Mouse (Mus musculus) lung, embryonic 14.5 days (tissue): ENCODE results near the gene Apbb2. TPM values are rescaled to one million over a fixed set of nuclear protein-coding genes. Genes with fewer than 3 reads are reported as not detected.

ENCODE experiments used
- ATAC-seq: fragments of 200-750 bp; cut with Nextera tagmentation; 2 replicates; pipeline ENCODE4 v1.8.0; 2017; ENCODE audit warnings: mild to moderate bottlenecking, moderate TSS enrichment, moderate library complexity; ENCODE audit not compliant: insufficient read depth
- DNase-seq: peaks from one replicate; pipeline ENCODE4 v3.0.0-alpha.2; 2015
- H3K27ac ChIP-seq: fragments of 300-500 bp; sonication (generic); 2 replicates; pipeline ENCODE4 v1.5.1; 2014; ENCODE audit warnings: low read depth, mild to moderate bottlenecking, moderate library complexity
- H3K27me3 ChIP-seq: fragments of 300-500 bp; sonication (generic); 2 replicates; pipeline ENCODE4 v1.6.1; 2014; ENCODE audit warnings: low read length, control low read depth; ENCODE audit not compliant: insufficient read depth
- H3K36me3 ChIP-seq: fragments of 300-500 bp; sonication (generic); 2 replicates; pipeline ENCODE4 v1.6.1; 2014; ENCODE audit warnings: control low read depth; ENCODE audit not compliant: insufficient read depth
- H3K4me1 ChIP-seq: fragments of 300-500 bp; sonication (generic); 2 replicates; pipeline ENCODE4 v1.6.1; 2014; ENCODE audit warnings: antibody characterized with exemption, control low read depth; ENCODE audit not compliant: insufficient read depth
- H3K4me2 ChIP-seq: fragments of 300-500 bp; sonication (generic); 2 replicates; pipeline ENCODE4 v1.6.1; 2014; ENCODE audit warnings: mild to moderate bottlenecking
- H3K4me3 ChIP-seq: fragments of 300-500 bp; sonication (generic); 2 replicates; pipeline ENCODE4 v1.5.1; 2014; ENCODE audit warnings: low read depth, low read length
- H3K9ac ChIP-seq: fragments of 300-500 bp; sonication (generic); 2 replicates; pipeline ENCODE4 v1.6.1; 2014
- H3K9me3 ChIP-seq: fragments of 300-500 bp; sonication (generic); 2 replicates; pipeline ENCODE4 v1.6.1; 2016; ENCODE audit warnings: low read depth, low read length, control low read depth
- CTCF ChIP-seq: IDR thresholded peaks from 2 replicates; pipeline ENCODE4 v1.5.1; 2016; ENCODE audit warnings: antibody characterized with exemption, low read depth
- WGBS: fragments of 180-500 bp; shearing (Covaris S2); extraction: QIAGEN DNeasy Blood & Tissue Kit; methylation state at CpG from one replicate; pipeline ENCODE4 v1.1.7; 2014; 5-methylcytosine and 5-hydroxymethylcytosine counted together
- polyA plus RNA-seq: library from polyadenylated mRNA; unstranded; fragments of >200 nt; fragmentation: Nextera tagmentation; extraction: Ambion mirVana; gene quantifications from 2 replicates; pipeline ENCODE4 v1.2.1, GENCODE M21; 2014

Gene Apbb2
- polyA plus RNA-seq, 1 experiment from 2014 or later, result 54.6 TPM

DNA sequence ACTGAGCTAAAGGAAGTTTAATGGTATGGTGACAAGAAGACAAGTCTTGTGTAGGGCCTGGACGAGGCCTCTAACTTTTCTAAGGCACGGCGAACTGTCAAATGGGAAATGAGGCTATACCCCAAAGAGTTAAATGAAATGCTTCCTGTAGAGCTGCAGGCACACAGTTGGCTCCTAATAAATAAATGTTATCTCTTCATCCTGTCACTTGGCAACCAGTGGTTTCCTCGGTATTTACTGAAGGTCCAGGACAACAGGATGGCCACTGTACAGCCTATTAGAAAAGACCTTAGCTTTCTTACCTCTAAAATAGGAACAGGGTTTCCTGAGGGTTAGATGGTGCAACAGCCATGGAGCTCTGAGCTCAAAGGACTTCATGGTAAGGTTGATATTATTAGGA is 6.7 kb downstream of the Apbb2 start:
- ATAC-seq (peak; percentile 21; the same call in 1 of the 2 replicates), DNase-seq (peak; percentile 52)
- TF ChIP-seq CTCF, result no peak
- H3K27ac ChIP-seq, result no peak overlapping the region
- no peak overlapping the region for H3K9ac ChIP-seq
- H3K4me3 ChIP-seq, result no peak overlapping the region
- no peaks in the 10 kb centered on the region for H3K36me3 ChIP-seq
- peaks cover 42% of the 10 kb centered on the region for H3K4me1 ChIP-seq
- no peaks in the 10 kb centered on the region for H3K27me3 ChIP-seq
- H3K9me3 ChIP-seq, result no peaks in the 10 kb centered on the region
- no peak overlapping the region for H3K4me2 ChIP-seq
- 35% methylated on average over 4 of the region's 4 CpGs for WGBS

DNA sequence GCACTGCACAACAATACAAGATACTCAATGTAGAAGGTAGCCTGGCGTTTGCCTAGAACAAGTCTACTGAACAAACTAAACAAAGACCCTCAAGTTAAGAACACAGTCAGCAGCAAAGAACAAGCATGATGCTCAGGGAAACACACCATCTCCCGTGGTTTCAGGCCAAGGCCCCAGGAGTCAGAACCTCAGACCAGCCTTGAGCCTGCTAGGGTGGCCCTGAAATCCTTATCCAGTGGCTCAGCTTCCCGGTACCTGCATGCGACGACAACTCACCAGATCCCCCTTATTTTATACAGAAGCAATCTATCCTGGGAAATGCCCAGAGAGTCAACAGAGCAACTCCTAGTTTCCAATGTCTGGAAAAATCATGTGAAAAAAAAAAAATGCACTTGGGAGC is 7.2 kb downstream of the Apbb2 start:
- Histone ChIP-seq H3K27ac (no peak overlapping the region), H3K4me2 (no peak overlapping the region), H3K9ac (no peak overlapping the region), H3K4me3 (no peak overlapping the region), H3K36me3 (no peaks in the 10 kb centered on the region), H3K9me3 (no peaks in the 10 kb centered on the region), H3K27me3 (no peaks in the 10 kb centered on the region), H3K4me1 (peaks cover 46% of the 10 kb centered on the region)
- no peak for ATAC-seq
- TF ChIP-seq CTCF, result no peak
- no peak for DNase-seq
- WGBS, result 79% methylated on average over 5 of the region's 5 CpGs

DNA sequence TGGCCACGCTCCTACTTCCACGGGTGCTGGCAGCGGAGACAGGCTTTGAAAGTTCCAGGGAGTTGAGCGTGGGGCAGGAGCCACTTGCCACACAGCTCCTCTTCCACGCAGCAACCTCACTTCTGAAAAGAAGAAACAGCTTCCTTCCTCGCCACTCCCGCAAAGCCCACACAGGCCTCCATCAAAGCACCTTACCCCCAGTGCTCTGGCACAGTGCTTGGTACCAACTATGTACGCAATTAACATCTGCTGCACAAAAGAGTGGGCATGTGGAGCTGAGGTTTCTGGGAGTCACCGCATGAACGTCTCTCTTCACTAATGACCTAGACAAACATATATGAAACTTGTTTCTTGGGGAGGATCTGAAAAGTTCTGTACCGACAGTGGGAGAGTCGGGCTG is 8.3 kb downstream of the Apbb2 start:
- ATAC-seq, result no peak
- Histone ChIP-seq H3K9me3 (no peaks in the 10 kb centered on the region), H3K4me2 (no peak overlapping the region), H3K4me1 (peaks cover 46% of the 10 kb centered on the region), H3K27ac (no peak overlapping the region), H3K27me3 (no peaks in the 10 kb centered on the region), H3K36me3 (no peaks in the 10 kb centered on the region), H3K4me3 (no peak overlapping the region), H3K9ac (no peak overlapping the region)
- no peak for DNase-seq
- no peak for TF ChIP-seq CTCF
- WGBS, result 85% methylated on average over 12 of the region's 12 CpGs

DNA sequence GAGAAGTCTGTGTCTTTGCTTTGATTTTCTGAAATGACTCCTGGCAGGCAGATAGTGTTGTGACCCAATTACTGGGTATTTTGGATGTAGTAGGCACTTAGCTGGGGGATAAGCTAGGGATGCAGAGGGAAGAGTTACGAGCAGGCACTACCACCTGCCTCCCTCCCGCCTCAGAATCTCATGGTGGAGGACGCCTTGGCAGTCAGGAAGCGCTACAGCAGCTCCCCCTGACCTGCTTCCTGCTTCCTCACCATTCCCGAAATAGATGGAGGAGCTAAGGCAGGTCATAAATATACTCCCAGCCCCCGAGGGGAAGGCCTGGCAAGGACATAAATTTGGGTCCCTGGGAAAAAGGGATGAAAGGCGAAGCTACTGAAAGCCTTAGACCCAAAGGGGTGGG is 9.3 kb downstream of the Apbb2 start:
- no peak overlapping the region for H3K4me3 ChIP-seq
- TF ChIP-seq CTCF, result no peak
- WGBS, result 59% methylated on average over 7 of the region's 7 CpGs
- H3K36me3 ChIP-seq, result no peaks in the 10 kb centered on the region
- DNase-seq (no peak), ATAC-seq (no peak)
- no peak overlapping the region for H3K9ac ChIP-seq
- H3K4me2 ChIP-seq, result no peak overlapping the region
- H3K27me3 ChIP-seq, result no peaks in the 10 kb centered on the region
- H3K27ac ChIP-seq, result peak overlapping the region; percentile 20; the same call in 1 of the 2 replicates
- no peaks in the 10 kb centered on the region for H3K9me3 ChIP-seq
- H3K4me1 ChIP-seq, result peaks cover 38% of the 10 kb centered on the region

DNA sequence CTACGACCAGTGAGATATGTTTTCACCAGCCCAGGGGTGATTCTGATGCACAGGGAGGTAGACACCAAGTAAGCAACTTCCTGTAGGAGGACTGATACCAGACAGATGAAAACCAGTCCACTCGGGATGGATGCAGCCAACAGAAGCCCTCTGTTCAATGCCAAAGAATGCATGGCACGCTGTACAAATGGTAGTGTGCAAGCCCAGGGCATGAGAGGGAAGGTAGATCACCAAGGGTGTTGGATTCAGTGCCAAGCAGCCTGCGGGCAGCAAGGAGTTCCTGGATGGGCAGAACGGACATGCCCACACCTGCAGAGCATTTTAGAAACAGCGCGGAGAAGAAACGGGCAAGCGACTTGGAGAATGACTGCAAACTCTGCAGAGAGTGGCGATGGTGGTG is 10.8 kb downstream of the Apbb2 start:
- ATAC-seq (no peak), DNase-seq (no peak)
- Histone ChIP-seq H3K36me3 (no peaks in the 10 kb centered on the region), H3K4me3 (no peak overlapping the region), H3K9ac (no peak overlapping the region), H3K9me3 (no peaks in the 10 kb centered on the region), H3K4me1 (peaks cover 32% of the 10 kb centered on the region), H3K4me2 (no peak overlapping the region), H3K27ac (no peak overlapping the region; the same call in 1 of the 2 replicates), H3K27me3 (no peaks in the 10 kb centered on the region)
- WGBS, result 86% methylated on average over 10 of the region's 10 CpGs
- no peak for TF ChIP-seq CTCF

DNA sequence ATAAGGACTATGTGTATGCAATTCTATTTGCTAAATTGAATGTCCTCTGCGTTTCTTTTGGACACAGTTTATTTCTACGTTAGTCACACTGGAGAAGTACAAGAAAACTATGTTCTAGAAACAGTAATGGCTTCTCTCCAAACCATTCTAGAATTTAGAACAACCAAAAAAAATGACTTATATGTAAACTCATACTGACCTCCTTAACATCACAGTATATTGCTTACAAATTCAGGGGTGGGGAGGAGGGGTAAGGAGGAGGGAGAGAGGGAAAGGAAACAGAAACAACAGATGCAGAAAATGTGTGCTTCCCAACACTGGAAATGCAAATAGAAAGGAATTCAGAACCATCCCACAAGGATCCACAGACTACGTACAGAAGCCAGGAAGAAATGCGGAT is 11.4 kb downstream of the Apbb2 start:
- peak overlapping the region; percentile 24; the same call in 1 of the 2 replicates for H3K27ac ChIP-seq
- H3K4me1 ChIP-seq, result peaks cover 37% of the 10 kb centered on the region
- TF ChIP-seq CTCF, result no peak
- WGBS, result 50% methylated on average over 4 of the region's 4 CpGs
- no peak overlapping the region for H3K9ac ChIP-seq
- H3K36me3 ChIP-seq, result no peaks in the 10 kb centered on the region
- no peaks in the 10 kb centered on the region for H3K9me3 ChIP-seq
- no peak overlapping the region for H3K4me2 ChIP-seq
- DNase-seq, result peak; percentile 45
- no peak for ATAC-seq
- H3K27me3 ChIP-seq, result no peaks in the 10 kb centered on the region
- no peak overlapping the region for H3K4me3 ChIP-seq

DNA sequence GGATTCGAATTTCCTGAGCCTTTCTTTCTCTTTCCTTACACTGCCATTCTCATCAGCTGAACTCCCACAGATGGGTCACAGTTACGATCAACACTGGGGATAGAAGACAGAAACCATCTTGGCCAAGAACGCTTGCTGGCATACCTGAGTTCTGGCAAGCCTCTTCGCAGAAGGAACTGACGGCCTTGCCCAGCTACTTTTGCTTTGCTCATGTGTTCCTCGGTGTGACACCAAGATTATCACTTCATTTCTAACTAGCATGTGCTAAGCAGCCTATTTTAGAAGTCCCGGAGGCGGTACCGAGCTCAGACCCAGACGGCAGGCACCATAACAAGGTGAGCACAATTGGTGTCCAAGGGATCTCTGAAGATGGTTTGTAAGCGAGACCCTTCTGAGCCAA is 12.9 kb downstream of the Apbb2 start:
- Histone ChIP-seq H3K4me2 (no peak overlapping the region), H3K27me3 (no peaks in the 10 kb centered on the region), H3K4me3 (no peak overlapping the region), H3K9ac (no peak overlapping the region), H3K36me3 (no peaks in the 10 kb centered on the region), H3K9me3 (no peaks in the 10 kb centered on the region), H3K4me1 (peaks cover 29% of the 10 kb centered on the region), H3K27ac (no peak overlapping the region)
- WGBS, result 83% methylated on average over 11 of the region's 11 CpGs
- ATAC-seq (no peak), DNase-seq (no peak)
- TF ChIP-seq CTCF, result no peak

DNA sequence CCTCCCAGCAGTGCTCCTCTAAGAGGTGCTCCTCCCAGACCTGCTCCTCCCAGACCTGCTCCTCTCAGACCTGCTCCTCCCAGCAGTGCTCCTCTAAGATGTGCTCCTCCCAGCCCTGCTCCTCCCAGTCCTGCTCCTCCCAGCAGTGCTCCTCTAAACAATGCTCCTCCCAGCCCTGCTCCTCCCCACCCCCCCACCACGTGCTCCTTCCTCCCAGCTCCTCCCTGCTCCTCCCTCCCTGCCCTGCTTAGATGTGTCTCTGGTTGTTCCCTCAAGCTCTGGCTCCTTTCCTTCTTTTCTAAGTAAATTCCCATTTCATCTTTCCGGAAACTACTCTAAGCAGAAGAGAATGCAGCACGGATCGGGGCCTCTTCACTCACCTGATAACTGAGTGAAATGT is 14.2 kb downstream of the Apbb2 start:
- WGBS, result 63% methylated on average over 4 of the region's 4 CpGs
- H3K4me1 ChIP-seq, result peaks cover 23% of the 10 kb centered on the region

More for the DNA sequence above, 14.2 kb downstream of the Apbb2 start:
- Histone ChIP-seq H3K4me2 (no peak overlapping the region), H3K4me3 (no peak overlapping the region), H3K27ac (no peak overlapping the region), H3K27me3 (no peaks in the 10 kb centered on the region), H3K36me3 (no peaks in the 10 kb centered on the region), H3K9me3 (no peaks in the 10 kb centered on the region), H3K9ac (no peak overlapping the region)
- DNase-seq (no peak), ATAC-seq (0 out of 2 replicates have a peak, but pooled peaks have one; percentile 6)
- TF ChIP-seq CTCF, result no peak
